Mouse (Mus musculus) MEL (cell line): ENCODE data around the gene Cybc1. TPM values are rescaled to one million over a fixed set of nuclear protein-coding genes. Genes with fewer than 3 reads are reported as not detected.

Experiments
- DNase-seq: peaks from one replicate; pipeline ENCODE4 v3.0.0; 2011; ENCODE audit warnings: low read depth, low spot score
- H3K27ac ChIP-seq: 2 replicates; pipeline ENCODE4 v1.5.1; 2012; ENCODE audit warnings: low read depth, mild to moderate bottlenecking, control low read depth, low read length, moderate library complexity; ENCODE audit not compliant: control insufficient read depth
- H3K27me3 ChIP-seq, 2 experiments: fragments of 150-350 bp in 1 of 2; sonication (generic) in 1 of 2; 2 replicates each; pipeline ENCODE4 v1.6.1; 2012; ENCODE audit warnings: low read length in 2 of 2, mild to moderate bottlenecking in 2 of 2, improper control_type of control experiment in 1 of 2, moderate library complexity in 1 of 2; ENCODE audit not compliant: insufficient read depth in 2 of 2, control insufficient read depth in 1 of 2
- H3K36me3 ChIP-seq, 2 experiments: 2 replicates each; pipeline ENCODE4 v1.6.1; 2012 to 2014; ENCODE audit warnings: low read length in 2 of 2, improper control_type of control experiment in 1 of 2, inconsistent platforms in 1 of 2, mild to moderate bottlenecking in 1 of 2; ENCODE audit not compliant: insufficient read depth in 2 of 2, control insufficient read depth in 1 of 2
- H3K4me1 ChIP-seq, 2 experiments: fragments of 150-350 bp in 1 of 2; sonication (generic) in 1 of 2; 2 replicates each; pipeline ENCODE4 v1.6.1; 2012; ENCODE audit warnings: low read length in 2 of 2, improper control_type of control experiment in 1 of 2, mild to moderate bottlenecking in 1 of 2; ENCODE audit not compliant: insufficient read depth in 2 of 2, control insufficient read depth in 1 of 2
- H3K4me3 ChIP-seq, 2 experiments: fragments of 150-350 bp in 1 of 2; sonication (generic) in 1 of 2; 2 replicates each; pipeline ENCODE4 v1.5.1; 2012; ENCODE audit warnings: low read depth in 2 of 2, low read length in 2 of 2, mild to moderate bottlenecking in 2 of 2, moderate library complexity in 2 of 2, control low read depth in 1 of 2, improper control_type of control experiment in 1 of 2; ENCODE audit not compliant: control insufficient read depth in 1 of 2, insufficient read depth in 1 of 2
- H3K79me2 ChIP-seq: 2 replicates; pipeline ENCODE4 v1.6.1; 2012; ENCODE audit warnings: mild to moderate bottlenecking, low read length, moderate library complexity; ENCODE audit not compliant: control insufficient read depth, poor library complexity, insufficient read depth
- H3K9ac ChIP-seq: 2 replicates; pipeline ENCODE4 v1.6.1; 2012; ENCODE audit warnings: low read depth, mild to moderate bottlenecking, control low read depth, low read length, moderate library complexity; ENCODE audit not compliant: control insufficient read depth, poor library complexity, severe bottlenecking
- H3K9me3 ChIP-seq: fragments of 150-350 bp; sonication (generic); replicated peaks from 2 replicates; pipeline ENCODE4 v1.6.1; 2012; ENCODE audit warnings: mild to moderate bottlenecking, low read length, improper control_type of control experiment, moderate library complexity; ENCODE audit not compliant: insufficient read depth
- CHD1 ChIP-seq: IDR thresholded peaks from 2 replicates; pipeline ENCODE4 v1.6.1; 2012; ENCODE audit warnings: low read depth, mild to moderate bottlenecking, inconsistent platforms, low read length, improper control_type of control experiment
- JUND ChIP-seq: IDR thresholded peaks from 2 replicates; pipeline ENCODE4 v1.6.1; 2011; ENCODE audit warnings: low read depth, mild to moderate bottlenecking, improper control_type of control experiment, low read length
- MXI1 ChIP-seq: IDR thresholded peaks from 2 replicates; pipeline ENCODE4 v1.6.1; 2011; ENCODE audit warnings: mild to moderate bottlenecking, low read depth, low read length, improper control_type of control experiment
- MYB ChIP-seq: IDR thresholded peaks from 2 replicates; pipeline ENCODE4 v1.6.1; 2011; ENCODE audit warnings: mild to moderate bottlenecking, low read depth, low read length, improper control_type of control experiment
- RAD21 ChIP-seq: IDR thresholded peaks from 2 replicates; pipeline ENCODE4 v1.6.1; 2011; ENCODE audit warnings: mild to moderate bottlenecking, low read depth, low read length, improper control_type of control experiment
- SMC3 ChIP-seq: IDR thresholded peaks from 2 replicates; pipeline ENCODE4 v1.6.1; 2011; ENCODE audit warnings: low read depth, low read length, improper control_type of control experiment
- TBP ChIP-seq: IDR thresholded peaks from 2 replicates; pipeline ENCODE4 v1.8.0; 2011; ENCODE audit warnings: low read depth, low read length, improper control_type of control experiment
- polyA plus RNA-seq, 2 experiments: library from polyadenylated mRNA; stranded (reverse) in 1 of 2; unstranded in 1 of 2; fragments of >175 nt in 1 of 2; fragments of >200 nt in 1 of 2; gene quantifications; 2 replicates each; pipeline versions ENCODE4 v1.2.1 to v1.2.4; 2012; ENCODE audit warnings: low replicate concordance in 2 of 2, low read depth in 1 of 2; ENCODE audit not compliant: insufficient read length in 2 of 2, insufficient read depth in 1 of 2, missing spikeins in 1 of 2
- total RNA-seq: library from RNA; depleted of rRNA; stranded (reverse); fragments of 300-350 nt; gene quantifications from 2 replicates; pipeline ENCODE4 v1.2.3, GENCODE M21; 2012; rRNA removed

Gene Cybc1
- total and polyA plus RNA-seq, 3 experiments = 43.6 to 46.1 TPM; not detected in 1

- H3K79me2 ChIP-seq = no peaks in the 10 kb centered on the region
- no peak overlapping the region for H3K27ac ChIP-seq
- TF ChIP-seq CHD1 (no peak), RAD21 (no peak), JUND (no peak), SMC3 (no peak), MXI1 (no peak), TBP (no peak), MYB (no peak)
- no peak for DNase-seq
- H3K9ac ChIP-seq = no peak overlapping the region
- H3K4me3 ChIP-seq = no peak overlapping the region
- H3K36me3 ChIP-seq = no peaks in the 10 kb centered on the region
- no peaks in the 10 kb centered on the region for H3K9me3 ChIP-seq
- peaks cover 1 to 11% of the 10 kb centered on the region in 2 experiments; a peak in 3 of 4 replicates for H3K27me3 ChIP-seq
- no peaks in the 10 kb centered on the region for H3K4me1 ChIP-seq
These were observed 55.9 kb downstream of the Cybc1 start for GRCm38 (mm10) chr11:121173203-121173602.

Other genes starting within 250 kb of the Cybc1 start
- gene Csnk1d, start 238.0 kb downstream of the Cybc1 start, total RNA-seq = 81.3 and 83.2 TPM in 2 replicates
- gene Csnk1d, start 238.0 kb downstream of the Cybc1 start, polyA plus RNA-seq = 100 to 1,000 TPM; 121 to 329 TPM
- 0.39 and 0.58 TPM in 2 replicates for gene Cd7, start 189.9 kb downstream of the Cybc1 start, total RNA-seq
- under 1 TPM in 1 of 2 experiments, not detected in 1; 0.33 TPM for gene Cd7, start 189.9 kb downstream of the Cybc1 start, polyA plus RNA-seq
- not detected in 2 replicates for gene Sectm1b, start 165.8 kb downstream of the Cybc1 start, total RNA-seq
- gene Sectm1b, start 165.8 kb downstream of the Cybc1 start, polyA plus RNA-seq = under 1 TPM in 1 of 2 experiments, not detected in 1; 0.14 TPM
- 19.8 and 22.0 TPM in 2 replicates for gene Sectm1a, start 148.1 kb downstream of the Cybc1 start, total RNA-seq
- gene Sectm1a, start 148.1 kb downstream of the Cybc1 start, polyA plus RNA-seq = 10 to 100 TPM in 1 of 2 experiments, not detected in 1; 22.3 TPM
- gene Tex19.2, start 110.6 kb downstream of the Cybc1 start, total RNA-seq = 44.7 and 45.7 TPM in 2 replicates
- 10 to 100 TPM in 1 of 2 experiments, not detected in 1; 34.5 TPM for gene Tex19.2, start 110.6 kb downstream of the Cybc1 start, polyA plus RNA-seq
- gene Tex19.1, start 83.2 kb downstream of the Cybc1 start, total RNA-seq = 0.19 and 0.62 TPM in 2 replicates
- gene Tex19.1, start 83.2 kb downstream of the Cybc1 start, polyA plus RNA-seq = under 1 TPM in 1 of 2 experiments, not detected in 1; 0.10 TPM
- not detected in 2 replicates for gene Uts2r, start 69.1 kb downstream of the Cybc1 start, total RNA-seq
- not detected for gene Uts2r, start 69.1 kb downstream of the Cybc1 start, polyA plus RNA-seq
- 6.4 and 7.1 TPM in 2 replicates for gene Hexdc, start 24.9 kb downstream of the Cybc1 start, total RNA-seq
- gene Hexdc, start 24.9 kb downstream of the Cybc1 start, polyA plus RNA-seq = 1 to 10 TPM in 1 of 2 experiments, not detected in 1; 9.0 TPM
- gene Ogfod3, start 24.6 kb downstream of the Cybc1 start, total RNA-seq = 10.1 and 12.7 TPM in 2 replicates
- 10 to 100 TPM in 1 of 2 experiments, not detected in 1; 12.3 TPM for gene Ogfod3, start 24.6 kb downstream of the Cybc1 start, polyA plus RNA-seq
- gene Narf, start 7.9 kb upstream of the Cybc1 start, total RNA-seq = 31.9 and 45.3 TPM in 2 replicates
- 10 to 100 TPM in 1 of 2 experiments, not detected in 1; 44.9 TPM for gene Narf, start 7.9 kb upstream of the Cybc1 start, polyA plus RNA-seq
- 59.6 and 64.5 TPM in 2 replicates for gene Foxk2, start 30.7 kb upstream of the Cybc1 start, total RNA-seq
- gene Foxk2, start 30.7 kb upstream of the Cybc1 start, polyA plus RNA-seq = 100 to 1,000 TPM in 1 of 2 experiments, 10 to 100 TPM in 1; 68.0 to 317 TPM
- gene Wdr45b, start 125.1 kb upstream of the Cybc1 start, total RNA-seq = 41.5 and 41.9 TPM in 2 replicates
- 10 to 100 TPM in 1 of 2 experiments, not detected in 1; 39.3 TPM for gene Wdr45b, start 125.1 kb upstream of the Cybc1 start, polyA plus RNA-seq
- gene Rab40b, start 158.9 kb upstream of the Cybc1 start, total RNA-seq = 0.23 and 0.39 TPM in 2 replicates
- gene Rab40b, start 158.9 kb upstream of the Cybc1 start, polyA plus RNA-seq = not detected
- 22.5 and 25.9 TPM in 2 replicates for gene Fn3krp, start 192.1 kb upstream of the Cybc1 start, total RNA-seq
- gene Fn3krp, start 192.1 kb upstream of the Cybc1 start, polyA plus RNA-seq = 10 to 100 TPM in 1 of 2 experiments, 1 to 10 TPM in 1; 6.8 to 77.1 TPM
- 0.27 TPM in 1 of 2 replicates, not detected in the other for gene Fn3k, start 205.6 kb upstream of the Cybc1 start, total RNA-seq
- under 1 TPM in 1 of 2 experiments, not detected in 1; 0.07 TPM for gene Fn3k, start 205.6 kb upstream of the Cybc1 start, polyA plus RNA-seq
- 65.3 and 72.3 TPM in 2 replicates for gene Tbcd, start 222.6 kb upstream of the Cybc1 start, total RNA-seq
- 10 to 100 TPM in 1 of 2 experiments, not detected in 1; 50.0 TPM for gene Tbcd, start 222.6 kb upstream of the Cybc1 start, polyA plus RNA-seq